Mouse (Mus musculus): ENCODE results near the gene Kcnip4. TPM values are rescaled to one million over a fixed set of nuclear protein-coding genes. Genes with fewer than 3 reads are reported as not detected.
A peak's percentile ranks its signal among the peaks of the same experiment; 100 is the strongest.

Kcnip4 gene
- polyA plus RNA-seq, 1 experiment from 2014 or later = 26.1 TPM

GRCm38 (mm10) chr5:48551753-48552152 is 973.0 kb downstream of the Kcnip4 start:
- ATAC-seq (ENCODE audit: low read depth) = no peak
- Histone ChIP-seq H3K36me3 (ENCODE audit: control insufficient read depth, insufficient read depth, low read length) (no peaks in the 10 kb centered on the region), H3K9me3 (ENCODE audit: control insufficient read depth, low read length) (no peaks in the 10 kb centered on the region), H3K4me3 (ENCODE audit: low read depth, low read length) (no peak overlapping the region), H3K4me2 (ENCODE audit: low read depth, low read length) (no peak overlapping the region), H3K4me1 (ENCODE audit: control insufficient read depth, insufficient read depth, low read length) (no peaks in the 10 kb centered on the region), H3K9ac (replicated peaks; ENCODE audit: low read depth, low read length) (no peak overlapping the region), H3K27ac (ENCODE audit: low read depth, low read length) (no peak overlapping the region), H3K27me3 (ENCODE audit: control insufficient read depth, insufficient read depth, low read length) (no peaks in the 10 kb centered on the region)
- 81% methylated on average over 4 of the region's 4 CpGs for WGBS

- Histone ChIP-seq H3K9me3 (ENCODE audit: control insufficient read depth, low read length) (no peaks in the 10 kb centered on the region), H3K27me3 (ENCODE audit: control insufficient read depth, insufficient read depth, low read length) (no peaks in the 10 kb centered on the region), H3K36me3 (ENCODE audit: control insufficient read depth, insufficient read depth, low read length) (no peaks in the 10 kb centered on the region), H3K27ac (ENCODE audit: low read depth, low read length) (no peak overlapping the region), H3K4me1 (ENCODE audit: control insufficient read depth, insufficient read depth, low read length) (no peaks in the 10 kb centered on the region), H3K4me2 (ENCODE audit: low read depth, low read length) (no peak overlapping the region), H3K9ac (replicated peaks; ENCODE audit: low read depth, low read length) (no peak overlapping the region), H3K4me3 (ENCODE audit: low read depth, low read length) (no peak overlapping the region)
- no peak for ATAC-seq (ENCODE audit: low read depth)
- WGBS = 92% methylated on average over 3 of the region's 3 CpGs
These were observed 978.9 kb downstream of the Kcnip4 start for GRCm38 (mm10) chr5:48545825-48546224.

GRCm38 (mm10) chr5:48544784-48545734 is 979.6 kb downstream of the Kcnip4 start:
- 0 out of 2 replicates have a peak, but pooled peaks have one; percentile 28 for ATAC-seq (ENCODE audit: low read depth)
- Histone ChIP-seq H3K36me3 (ENCODE audit: control insufficient read depth, insufficient read depth, low read length) (no peaks in the 10 kb centered on the region), H3K27ac (ENCODE audit: low read depth, low read length) (no peak overlapping the region), H3K4me1 (ENCODE audit: control insufficient read depth, insufficient read depth, low read length) (no peaks in the 10 kb centered on the region), H3K4me2 (ENCODE audit: low read depth, low read length) (no peak overlapping the region), H3K4me3 (ENCODE audit: low read depth, low read length) (no peak overlapping the region), H3K9ac (replicated peaks; ENCODE audit: low read depth, low read length) (no peak overlapping the region), H3K9me3 (ENCODE audit: control insufficient read depth, low read length) (no peaks in the 10 kb centered on the region), H3K27me3 (ENCODE audit: control insufficient read depth, insufficient read depth, low read length) (no peaks in the 10 kb centered on the region)
- WGBS = 21% methylated on average over 5 of the region's 5 CpGs

- Histone ChIP-seq H3K36me3 (ENCODE audit: control insufficient read depth, insufficient read depth, low read length) (no peaks in the 10 kb centered on the region), H3K4me2 (ENCODE audit: low read depth, low read length) (no peak overlapping the region), H3K4me1 (ENCODE audit: control insufficient read depth, insufficient read depth, low read length) (no peaks in the 10 kb centered on the region), H3K27ac (ENCODE audit: low read depth, low read length) (no peak overlapping the region), H3K27me3 (ENCODE audit: control insufficient read depth, insufficient read depth, low read length) (no peaks in the 10 kb centered on the region), H3K4me3 (ENCODE audit: low read depth, low read length) (no peak overlapping the region), H3K9me3 (ENCODE audit: control insufficient read depth, low read length) (no peaks in the 10 kb centered on the region), H3K9ac (replicated peaks; ENCODE audit: low read depth, low read length) (no peak overlapping the region)
- 65% methylated on average over 4 of the region's 4 CpGs for WGBS
- ATAC-seq (ENCODE audit: low read depth) = peak; percentile 49; the same call in 1 of the 2 replicates
These were observed 1006.7 kb downstream of the Kcnip4 start for GRCm38 (mm10) chr5:48518035-48518434.

GRCm38 (mm10) chr5:48513354-48513753 is 1011.4 kb downstream of the Kcnip4 start:
- H3K27ac ChIP-seq (ENCODE audit: low read depth, low read length) = no peak overlapping the region
- H3K4me2 ChIP-seq (ENCODE audit: low read depth, low read length) = no peak overlapping the region
- WGBS = 38% methylated on average over 1 of the region's 1 CpGs
- no peak overlapping the region for H3K9ac ChIP-seq (replicated peaks; ENCODE audit: low read depth, low read length)
- no peaks in the 10 kb centered on the region for H3K9me3 ChIP-seq (ENCODE audit: control insufficient read depth, low read length)
- no peaks in the 10 kb centered on the region for H3K4me1 ChIP-seq (ENCODE audit: control insufficient read depth, insufficient read depth, low read length)
- H3K36me3 ChIP-seq (ENCODE audit: control insufficient read depth, insufficient read depth, low read length) = no peaks in the 10 kb centered on the region
- no peaks in the 10 kb centered on the region for H3K27me3 ChIP-seq (ENCODE audit: control insufficient read depth, insufficient read depth, low read length)
- H3K4me3 ChIP-seq (ENCODE audit: low read depth, low read length) = no peak overlapping the region
- ATAC-seq (ENCODE audit: low read depth) = no peak

GRCm38 (mm10) chr5:48511357-48511756 is 1013.4 kb downstream of the Kcnip4 start:
- H3K4me2 ChIP-seq (ENCODE audit: low read depth, low read length) = no peak overlapping the region
- no peak overlapping the region for H3K9ac ChIP-seq (replicated peaks; ENCODE audit: low read depth, low read length)
- H3K36me3 ChIP-seq (ENCODE audit: control insufficient read depth, insufficient read depth, low read length) = no peaks in the 10 kb centered on the region
- no peak overlapping the region for H3K27ac ChIP-seq (ENCODE audit: low read depth, low read length)
- H3K4me3 ChIP-seq (ENCODE audit: low read depth, low read length) = no peak overlapping the region
- H3K27me3 ChIP-seq (ENCODE audit: control insufficient read depth, insufficient read depth, low read length) = no peaks in the 10 kb centered on the region
- 94% methylated on average over 1 of the region's 1 CpGs for WGBS
- H3K9me3 ChIP-seq (ENCODE audit: control insufficient read depth, low read length) = no peaks in the 10 kb centered on the region
- ATAC-seq (ENCODE audit: low read depth) = no peak
- H3K4me1 ChIP-seq (ENCODE audit: control insufficient read depth, insufficient read depth, low read length) = no peaks in the 10 kb centered on the region

GRCm38 (mm10) chr5:48510241-48510640 is 1014.5 kb downstream of the Kcnip4 start:
- ATAC-seq (ENCODE audit: low read depth) = no peak
- Histone ChIP-seq H3K4me2 (ENCODE audit: low read depth, low read length) (no peak overlapping the region), H3K36me3 (ENCODE audit: control insufficient read depth, insufficient read depth, low read length) (no peaks in the 10 kb centered on the region), H3K27ac (ENCODE audit: low read depth, low read length) (no peak overlapping the region), H3K4me1 (ENCODE audit: control insufficient read depth, insufficient read depth, low read length) (no peaks in the 10 kb centered on the region), H3K9me3 (ENCODE audit: control insufficient read depth, low read length) (no peaks in the 10 kb centered on the region), H3K4me3 (ENCODE audit: low read depth, low read length) (no peak overlapping the region), H3K27me3 (ENCODE audit: control insufficient read depth, insufficient read depth, low read length) (no peaks in the 10 kb centered on the region), H3K9ac (replicated peaks; ENCODE audit: low read depth, low read length) (no peak overlapping the region)
- WGBS = 69% methylated on average over 12 of the region's 12 CpGs

GRCm38 (mm10) chr5:48509194-48509930 is 1015.3 kb downstream of the Kcnip4 start:
- Histone ChIP-seq H3K9ac (replicated peaks; ENCODE audit: low read depth, low read length) (no peak overlapping the region), H3K27me3 (ENCODE audit: control insufficient read depth, insufficient read depth, low read length) (no peaks in the 10 kb centered on the region), H3K4me3 (ENCODE audit: low read depth, low read length) (no peak overlapping the region), H3K36me3 (ENCODE audit: control insufficient read depth, insufficient read depth, low read length) (no peaks in the 10 kb centered on the region), H3K9me3 (ENCODE audit: control insufficient read depth, low read length) (no peaks in the 10 kb centered on the region), H3K4me2 (ENCODE audit: low read depth, low read length) (no peak overlapping the region), H3K4me1 (ENCODE audit: control insufficient read depth, insufficient read depth, low read length) (no peaks in the 10 kb centered on the region), H3K27ac (ENCODE audit: low read depth, low read length) (no peak overlapping the region)
- WGBS = 74% methylated on average over 18 of the region's 18 CpGs
- no peak for ATAC-seq (ENCODE audit: low read depth)

- no peaks in the 10 kb centered on the region for H3K36me3 ChIP-seq (ENCODE audit: control insufficient read depth, insufficient read depth, low read length)
- H3K27ac ChIP-seq (ENCODE audit: low read depth, low read length) = no peak overlapping the region
- H3K4me3 ChIP-seq (ENCODE audit: low read depth, low read length) = no peak overlapping the region
- WGBS = 80% methylated on average over 3 of the region's 3 CpGs
- no peaks in the 10 kb centered on the region for H3K4me1 ChIP-seq (ENCODE audit: control insufficient read depth, insufficient read depth, low read length)
- no peak overlapping the region for H3K9ac ChIP-seq (replicated peaks; ENCODE audit: low read depth, low read length)
- no peaks in the 10 kb centered on the region for H3K9me3 ChIP-seq (ENCODE audit: control insufficient read depth, low read length)
- ATAC-seq (ENCODE audit: low read depth) = no peak
- no peaks in the 10 kb centered on the region for H3K27me3 ChIP-seq (ENCODE audit: control insufficient read depth, insufficient read depth, low read length)
- no peak overlapping the region for H3K4me2 ChIP-seq (ENCODE audit: low read depth, low read length)
These were observed 1021.6 kb downstream of the Kcnip4 start for GRCm38 (mm10) chr5:48503094-48503493.
